7 mouse cellular contexts compared by ENCODE assay signal in the genomic region with DNA sequence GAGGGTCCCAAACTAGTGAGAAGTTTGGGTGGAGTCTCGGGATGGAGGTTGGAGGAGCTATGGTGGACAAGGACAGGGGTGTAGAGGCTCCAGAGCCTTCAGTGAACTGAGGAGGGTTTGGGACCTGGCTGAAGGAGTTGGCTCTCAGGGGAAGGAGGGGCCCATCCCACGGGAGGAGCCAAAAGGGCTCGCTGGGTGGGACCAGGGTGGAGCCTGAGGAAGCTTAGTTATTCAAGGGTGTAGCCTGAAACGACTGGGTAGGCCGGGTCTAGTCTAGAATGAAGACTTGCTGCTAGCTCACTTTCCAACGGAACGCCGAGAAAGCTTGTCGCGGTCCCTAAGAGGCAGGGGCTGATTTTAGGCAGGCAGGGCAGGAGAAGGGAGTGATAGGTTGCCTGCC. TPM values are rescaled to one million over a fixed set of nuclear protein-coding genes. Genes with fewer than 3 reads are reported as not detected.
A peak's percentile ranks its signal among the peaks of the same experiment; 100 is the strongest.
DNase-seq lines count a peak whose midpoint lies in the region; ATAC-seq and TF ChIP-seq lines count a peak whose summit lies in the region.

No protein-coding gene starts in this region.

- 3% methylated on average over 10 of the region's 10 CpGs for WGBS in hindbrain, postnatal 0 days
- WGBS in liver, embryonic 14.5 days (ENCODE audit: insufficient replicate concordance), result 0% methylated on average over 10 of the region's 10 CpGs
- WGBS in neural tube, embryonic 11.5 days, result under 1% methylated on average over 10 of the region's 10 CpGs

- H3K36me3 ChIP-seq in hindbrain, postnatal 0 days (ENCODE audit: insufficient read depth, low read length), result no peaks in the 10 kb centered on the region
- no peaks in the 10 kb centered on the region for H3K36me3 ChIP-seq in liver, embryonic 14.5 days (replicated peaks; ENCODE audit: control insufficient read depth, insufficient read depth, low read depth)
- no peaks in the 10 kb centered on the region for H3K36me3 ChIP-seq in neural tube, embryonic 11.5 days (ENCODE audit: control insufficient read depth, insufficient read depth, low read length)

- no peak for TF ChIP-seq CTCF in hindbrain, postnatal 0 days (IDR thresholded peaks at IDR 0.05; ENCODE audit: low read depth)
- no peak for TF ChIP-seq CTCF in liver, embryonic 14.5 days (IDR thresholded peaks at IDR 0.05; ENCODE audit: low read depth)

- peak; percentile 10; the same call in 1 of the 2 replicates for ATAC-seq in hindbrain, postnatal 0 days
- peak; percentile 78 for ATAC-seq in liver, embryonic 14.5 days (ENCODE audit: insufficient read depth)
- no peak for ATAC-seq in neural tube, embryonic 11.5 days (ENCODE audit: insufficient read depth, low FRiP score, low TSS enrichment)

- peaks cover 6% of the 10 kb centered on the region for H3K27me3 ChIP-seq in hindbrain, postnatal 0 days (ENCODE audit: insufficient read depth, low read length)
- H3K27me3 ChIP-seq in liver, embryonic 14.5 days (ENCODE audit: control insufficient read depth, insufficient read depth, low read length), result peaks cover 22% of the 10 kb centered on the region
- H3K27me3 ChIP-seq in neural tube, embryonic 11.5 days (ENCODE audit: control insufficient read depth, insufficient read depth, low read length), result peaks cover 15% of the 10 kb centered on the region

- no peaks in the 10 kb centered on the region for H3K9me3 ChIP-seq in hindbrain, postnatal 0 days (ENCODE audit: low read length)
- no peaks in the 10 kb centered on the region for H3K9me3 ChIP-seq in liver, embryonic 14.5 days (ENCODE audit: control insufficient read depth, low read length)
- H3K9me3 ChIP-seq in neural tube, embryonic 11.5 days (ENCODE audit: control insufficient read depth, low read length), result no peaks in the 10 kb centered on the region

- H3K4me3 ChIP-seq in hindbrain, postnatal 0 days (ENCODE audit: low read length), result peak overlapping the region; percentile 46
- H3K4me3 ChIP-seq in liver, embryonic 14.5 days (ENCODE audit: insufficient read depth in 1 of 2, low read depth in 2 of 2, low read length in 2 of 2), result peak overlapping the region; percentile 49 to 59
- H3K4me3 ChIP-seq in neural tube, embryonic 11.5 days (ENCODE audit: low read depth, low read length), result peak overlapping the region; percentile 38

- no peak overlapping the region; the same call in 1 of the 2 replicates for H3K9ac ChIP-seq in hindbrain, postnatal 0 days (replicated peaks; ENCODE audit: low read length)
- peak overlapping the region; percentile 57 for H3K9ac ChIP-seq in liver, embryonic 14.5 days (replicated peaks)
- no peak overlapping the region for H3K9ac ChIP-seq in neural tube, embryonic 11.5 days (ENCODE audit: low read length)

- H3K4me1 ChIP-seq in hindbrain, postnatal 0 days (ENCODE audit: insufficient read depth, low read length), result 0 out of 2 replicates have a peak, but pooled peaks cover 6% of the 10 kb centered on the region
- peaks cover 12 to 14% of the 10 kb centered on the region in 2 experiments for H3K4me1 ChIP-seq in liver, embryonic 14.5 days (replicated peaks; ENCODE audit: control insufficient read depth in 2 of 2, insufficient read depth in 2 of 2, low read length in 1 of 2)
- H3K4me1 ChIP-seq in neural tube, embryonic 11.5 days (ENCODE audit: control insufficient read depth, insufficient read depth, low read length), result no peaks in the 10 kb centered on the region

- TF ChIP-seq EP300 in liver, embryonic 14.5 days (IDR thresholded peaks at IDR 0.05; ENCODE audit: low read depth), result no peak

- peak; percentile 87 for DNase-seq in NIH3T3 (ENCODE audit: low read depth)
- peak; percentile 60 for DNase-seq in c-Kit-negative CD71-positive TER-119-positive erythroid progenitor cells, embryonic 14.5 days (ENCODE audit: low read depth, low spot score)
- peak; percentile 60 to 69 for DNase-seq in gastrocnemius, adult 8-10 months (ENCODE audit: low spot score in 2 of 2)
- peak; percentile 28 for DNase-seq in hindbrain, postnatal 0 days (ENCODE audit: low spot score)
- peak; percentile 59 to 72 (median 64) for DNase-seq in liver, embryonic 14.5 days (ENCODE audit: low read depth in 3 of 3, low spot score in 3 of 3)
- DNase-seq in neural tube, embryonic 11.5 days (ENCODE audit: low spot score), result peak; percentile 47
- no peak for DNase-seq in cerebellum, adult 11 months

- H3K27ac ChIP-seq in hindbrain, postnatal 0 days, result peak overlapping the region; percentile 9; the same call in 1 of the 2 replicates
- H3K27ac ChIP-seq in liver, embryonic 14.5 days, result peak overlapping the region; percentile 49
- H3K27ac ChIP-seq in neural tube, embryonic 11.5 days (ENCODE audit: low read depth, low read length), result no peak overlapping the region

- peak overlapping the region; percentile 93 for H3K4me2 ChIP-seq in hindbrain, postnatal 0 days (ENCODE audit: low read depth, low read length)
- H3K4me2 ChIP-seq in liver, embryonic 14.5 days (ENCODE audit: low read depth), result peak overlapping the region; percentile 91
- peak overlapping the region; percentile 81 for H3K4me2 ChIP-seq in neural tube, embryonic 11.5 days (ENCODE audit: low read depth)

RNA-seq across cellular contexts. Expression of gene Tsks, which starts 9.0 kb away (rescaled TPM):
- not detected for total RNA-seq in gastrocnemius, adult 8-10 months (2022)
- not detected in 2 replicates for total RNA-seq in hindbrain, postnatal 0 days (2014; rRNA removed)
- 0.25 and 0.40 TPM in 2 replicates for polyA plus RNA-seq in hindbrain, postnatal 0 days (2015; fragmentation: Nextera tagmentation; extraction: Ambion mirVana)
- polyA plus RNA-seq in liver, embryonic 14.5 days (2012; rRNA removed), result 0.07 and 0.22 TPM in 2 replicates
- 0.05 TPM in 1 of 2 replicates, not detected in the other for polyA plus RNA-seq in liver, embryonic 14.5 days (2014; fragmentation: Nextera tagmentation; extraction: Ambion mirVana)
- 0.27 TPM in 1 of 2 replicates, not detected in the other for polyA plus RNA-seq in neural tube, embryonic 11.5 days (2014; fragmentation: Nextera tagmentation; extraction: Ambion mirVana)

RNA-seq across cellular contexts. Expression of gene Ap2a1, which starts 22.7 kb away (rescaled TPM):
- total RNA-seq in gastrocnemius, adult 8-10 months (2022), result 10 to 100 TPM; 63.5 to 67.9 (median 65.5) TPM
- total RNA-seq in hindbrain, postnatal 0 days (2014; rRNA removed), result 251 and 255 TPM in 2 replicates
- 113 and 115 TPM in 2 replicates for polyA plus RNA-seq in hindbrain, postnatal 0 days (2015; fragmentation: Nextera tagmentation; extraction: Ambion mirVana)
- 62.2 and 67.6 TPM in 2 replicates for polyA plus RNA-seq in liver, embryonic 14.5 days (2012; rRNA removed)
- 69.6 and 74.2 TPM in 2 replicates for polyA plus RNA-seq in liver, embryonic 14.5 days (2014; fragmentation: Nextera tagmentation; extraction: Ambion mirVana)
- polyA plus RNA-seq in neural tube, embryonic 11.5 days (2014; fragmentation: Nextera tagmentation; extraction: Ambion mirVana), result 92.5 and 95.0 TPM in 2 replicates

RNA-seq across cellular contexts. Expression of gene Cpt1c, which starts 22.7 kb away (rescaled TPM):
- 1 to 10 TPM in 1 of 4 experiments, under 1 TPM in 3; 0.61 to 1.3 (median 0.71) TPM for total RNA-seq in gastrocnemius, adult 8-10 months (2022)
- total RNA-seq in hindbrain, postnatal 0 days (2014; rRNA removed), result 99.4 and 105 TPM in 2 replicates
- 48.7 and 50.7 TPM in 2 replicates for polyA plus RNA-seq in hindbrain, postnatal 0 days (2015; fragmentation: Nextera tagmentation; extraction: Ambion mirVana)
- 2.5 and 3.0 TPM in 2 replicates for polyA plus RNA-seq in liver, embryonic 14.5 days (2012; rRNA removed)
- 0.80 and 1.3 TPM in 2 replicates for polyA plus RNA-seq in liver, embryonic 14.5 days (2014; fragmentation: Nextera tagmentation; extraction: Ambion mirVana)
- 22.0 and 25.2 TPM in 2 replicates for polyA plus RNA-seq in neural tube, embryonic 11.5 days (2014; fragmentation: Nextera tagmentation; extraction: Ambion mirVana)

RNA-seq across cellular contexts. Expression of gene Prmt1, which starts 34.4 kb away (rescaled TPM):
- total RNA-seq in gastrocnemius, adult 8-10 months (2022), result 100 to 1,000 TPM; 144 to 162 (median 152) TPM
- 215 and 251 TPM in 2 replicates for total RNA-seq in hindbrain, postnatal 0 days (2014; rRNA removed)
- 470 and 531 TPM in 2 replicates for polyA plus RNA-seq in hindbrain, postnatal 0 days (2015; fragmentation: Nextera tagmentation; extraction: Ambion mirVana)
- 168 and 174 TPM in 2 replicates for polyA plus RNA-seq in liver, embryonic 14.5 days (2012; rRNA removed)
- polyA plus RNA-seq in liver, embryonic 14.5 days (2014; fragmentation: Nextera tagmentation; extraction: Ambion mirVana), result 50.4 and 51.2 TPM in 2 replicates
- polyA plus RNA-seq in neural tube, embryonic 11.5 days (2014; fragmentation: Nextera tagmentation; extraction: Ambion mirVana), result 304 and 319 TPM in 2 replicates

RNA-seq across cellular contexts. Expression of gene Irf3, which starts 45.5 kb away (rescaled TPM):
- total RNA-seq in gastrocnemius, adult 8-10 months (2022), result 10 to 100 TPM; 13.5 to 22.2 (median 17.9) TPM
- total RNA-seq in hindbrain, postnatal 0 days (2014; rRNA removed), result 42.2 and 48.6 TPM in 2 replicates
- 31.5 and 33.7 TPM in 2 replicates for polyA plus RNA-seq in hindbrain, postnatal 0 days (2015; fragmentation: Nextera tagmentation; extraction: Ambion mirVana)
- 40.3 and 41.0 TPM in 2 replicates for polyA plus RNA-seq in liver, embryonic 14.5 days (2012; rRNA removed)
- 28.0 and 32.1 TPM in 2 replicates for polyA plus RNA-seq in liver, embryonic 14.5 days (2014; fragmentation: Nextera tagmentation; extraction: Ambion mirVana)
- 67.1 and 72.3 TPM in 2 replicates for polyA plus RNA-seq in neural tube, embryonic 11.5 days (2014; fragmentation: Nextera tagmentation; extraction: Ambion mirVana)
